Mouse (Mus musculus): ENCODE measurements around the gene Cdkn1b. TPM values are rescaled to one million over a fixed set of nuclear protein-coding genes. Genes with fewer than 3 reads are reported as not detected.

Cdkn1b gene
- polyA plus RNA-seq, 1 experiment from 2014 or later = 36.4 TPM

DNA sequence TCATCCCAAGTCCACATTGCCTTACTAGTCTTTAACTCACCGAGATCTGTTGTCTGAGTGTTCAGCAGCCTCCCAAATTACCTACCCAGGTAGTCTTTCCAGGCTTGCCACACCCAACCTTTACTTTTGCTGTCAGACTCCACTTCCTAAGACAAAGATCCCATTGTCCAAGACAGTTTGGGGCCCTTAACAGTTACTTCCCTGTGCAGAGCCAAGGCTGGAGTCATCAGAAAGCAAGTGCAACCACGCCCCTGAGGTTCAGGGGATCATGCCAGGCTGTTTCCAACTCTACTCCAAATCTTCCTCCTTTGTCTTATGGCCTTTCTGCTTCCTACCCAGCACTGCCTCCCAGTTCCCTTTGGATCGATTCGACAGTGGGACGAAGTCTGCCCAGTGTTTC, 5.7 kb upstream of the Cdkn1b start:
- H3K4me1 ChIP-seq = peaks cover 23% of the 10 kb centered on the region
- H3K4me2 ChIP-seq = no peak overlapping the region
- 94% methylated on average over 5 of the region's 5 CpGs for whole genome bisulfite sequencing
- no peak overlapping the region for H3K4me3 ChIP-seq (replicated peaks)
- H3K9me3 ChIP-seq = no peaks in the 10 kb centered on the region
- ATAC-seq (ENCODE audit: low FRiP score) = no peak
- H3K9ac ChIP-seq = no peak overlapping the region
- no peaks in the 10 kb centered on the region for H3K36me3 ChIP-seq (replicated peaks)
- peaks cover 13% of the 10 kb centered on the region; the same call in 1 of the 2 replicates for H3K27me3 ChIP-seq
- H3K27ac ChIP-seq = no peak overlapping the region

DNA sequence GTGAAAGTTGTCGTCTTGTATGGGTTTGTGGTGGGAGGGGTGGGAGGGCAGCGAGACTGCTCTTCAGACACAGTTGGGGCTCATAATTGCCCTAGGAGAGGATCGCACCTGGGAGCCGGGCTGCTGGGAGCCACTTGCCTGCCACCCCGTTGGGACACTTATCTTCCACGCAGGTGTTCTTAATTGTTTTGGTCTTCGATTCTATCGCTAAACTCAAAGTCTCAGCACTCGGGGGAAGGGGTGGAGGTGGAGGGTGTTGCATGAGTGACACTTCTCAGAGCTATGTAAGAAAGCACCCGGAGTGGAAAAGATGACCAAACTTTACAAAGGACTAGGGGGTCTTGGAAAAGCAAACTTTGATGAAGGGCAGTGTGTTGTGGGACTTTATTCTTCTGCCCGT, 3.6 kb upstream of the Cdkn1b start:
- H3K9me3 ChIP-seq = no peaks in the 10 kb centered on the region
- H3K36me3 ChIP-seq (replicated peaks) = no peaks in the 10 kb centered on the region
- no peak for ATAC-seq (ENCODE audit: low FRiP score)
- peaks cover 13% of the 10 kb centered on the region; the same call in 1 of the 2 replicates for H3K27me3 ChIP-seq
- H3K27ac ChIP-seq = 0 out of 2 replicates have a peak overlapping the region, but pooled peaks have one; percentile 53
- peak overlapping the region; percentile 38 for H3K4me3 ChIP-seq (replicated peaks)
- peaks cover 26% of the 10 kb centered on the region for H3K4me1 ChIP-seq
- H3K4me2 ChIP-seq = peak overlapping the region; percentile 57
- peak overlapping the region; percentile 36 for H3K9ac ChIP-seq
- under 1% methylated on average over 10 of the region's 11 CpGs for WGBS

DNA sequence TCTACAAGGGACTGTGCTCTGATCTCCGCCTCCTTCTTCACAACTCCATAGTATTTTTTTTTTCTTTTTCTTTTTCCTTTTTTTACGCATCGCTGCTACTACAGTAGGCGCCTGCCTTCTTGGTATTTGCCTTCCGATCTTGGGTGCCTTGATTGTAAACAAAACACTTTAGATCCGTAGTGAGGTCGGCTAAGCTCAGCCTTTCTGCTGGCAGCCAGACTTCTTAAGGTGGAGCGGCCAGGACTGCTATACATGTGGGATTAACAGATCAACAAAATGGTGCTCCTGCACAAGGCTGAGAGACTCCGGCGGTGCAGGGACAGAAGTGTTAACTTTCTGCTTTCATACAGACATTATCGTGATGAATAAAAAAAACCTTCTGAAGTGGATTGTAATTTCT, 3.1 kb upstream of the Cdkn1b start:
- no peak for ATAC-seq (ENCODE audit: low FRiP score)
- peak overlapping the region; percentile 57 for H3K4me2 ChIP-seq
- H3K27ac ChIP-seq = 0 out of 2 replicates have a peak overlapping the region, but pooled peaks have one; percentile 53
- H3K36me3 ChIP-seq (replicated peaks) = no peaks in the 10 kb centered on the region
- no peaks in the 10 kb centered on the region for H3K9me3 ChIP-seq
- H3K4me3 ChIP-seq (replicated peaks) = peak overlapping the region; percentile 38
- peak overlapping the region; percentile 36 for H3K9ac ChIP-seq
- H3K27me3 ChIP-seq = peaks cover 13% of the 10 kb centered on the region; the same call in 1 of the 2 replicates
- 1% methylated on average over 11 of the region's 11 CpGs for WGBS
- peaks cover 31% of the 10 kb centered on the region for H3K4me1 ChIP-seq

DNA sequence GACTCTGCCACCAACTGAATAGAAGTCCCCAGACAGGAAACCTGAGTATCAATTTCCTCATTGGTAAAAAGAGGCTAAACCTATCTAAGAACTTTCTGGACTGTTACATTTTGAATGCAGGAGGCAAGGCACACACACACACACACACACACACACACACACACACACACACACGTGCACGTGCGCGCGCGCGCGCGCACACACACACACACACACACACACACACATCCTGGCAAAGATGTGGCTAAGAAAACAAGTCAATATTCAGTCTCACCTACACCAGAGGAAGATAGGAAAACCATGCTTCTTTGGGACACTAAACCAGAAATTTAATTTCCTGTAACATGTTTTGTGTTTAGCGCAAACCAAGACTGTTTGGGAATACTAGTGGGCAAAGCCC, 1.4 kb upstream of the Cdkn1b start:
- H3K4me3 ChIP-seq (replicated peaks) = no peak overlapping the region
- no peak overlapping the region for H3K4me2 ChIP-seq
- H3K27ac ChIP-seq = no peak overlapping the region
- no peak for ATAC-seq (ENCODE audit: low FRiP score)
- H3K27me3 ChIP-seq = peaks cover 13% of the 10 kb centered on the region; the same call in 1 of the 2 replicates
- H3K4me1 ChIP-seq = peaks cover 45% of the 10 kb centered on the region
- 87% methylated on average over 10 of the region's 10 CpGs for WGBS
- H3K36me3 ChIP-seq (replicated peaks) = no peaks in the 10 kb centered on the region; the same call in 1 of the 2 replicates
- no peaks in the 10 kb centered on the region for H3K9me3 ChIP-seq
- H3K9ac ChIP-seq = no peak overlapping the region

DNA sequence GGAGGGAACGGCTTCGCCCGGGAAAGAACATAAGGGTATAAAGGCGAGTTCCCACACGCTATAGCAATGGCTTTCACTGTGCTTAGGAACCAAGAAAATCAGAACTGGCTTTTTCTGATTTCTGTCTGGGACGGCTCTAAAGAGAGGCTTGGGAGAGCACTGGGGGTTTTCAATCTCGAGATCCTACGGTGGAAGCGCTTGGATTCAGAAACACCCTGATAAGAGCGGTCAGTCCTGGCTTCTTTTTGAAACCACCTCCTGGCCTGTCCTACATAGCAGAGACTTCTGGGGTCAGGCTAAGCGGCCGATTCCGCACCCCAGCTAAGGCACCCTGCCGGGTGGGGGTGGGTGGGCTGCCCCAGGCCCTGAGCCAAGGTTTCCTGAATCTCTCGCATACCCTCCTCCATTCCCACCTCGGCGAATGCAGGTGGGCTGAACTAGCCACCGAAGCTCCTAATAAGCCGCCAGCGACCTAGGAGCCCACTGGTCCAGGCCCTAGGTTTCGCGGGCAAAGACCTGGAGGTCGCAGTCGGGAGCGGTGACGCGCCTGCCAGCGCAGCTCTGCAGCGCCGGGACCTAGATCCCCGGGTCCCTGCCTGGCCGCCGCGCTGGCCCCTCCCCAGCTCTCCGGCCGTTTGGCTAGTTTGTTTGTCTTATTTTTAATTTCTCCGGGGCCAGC, 551 bp upstream of the Cdkn1b start:
- Histone ChIP-seq H3K9ac (peak overlapping the region; percentile 97), H3K4me1 (peaks cover 51% of the 10 kb centered on the region), H3K4me2 (peak overlapping the region; percentile 92), H3K4me3 (replicated peaks) (peak overlapping the region; percentile 91), H3K27ac (peak overlapping the region; percentile 97), H3K9me3 (no peaks in the 10 kb centered on the region), H3K27me3 (peaks cover 9% of the 10 kb centered on the region; the same call in 1 of the 2 replicates), H3K36me3 (replicated peaks) (peaks cover 4% of the 10 kb centered on the region)
- peak; percentile 70 for ATAC-seq (ENCODE audit: low FRiP score)
- WGBS = 3% methylated on average over 37 of the region's 37 CpGs

DNA sequence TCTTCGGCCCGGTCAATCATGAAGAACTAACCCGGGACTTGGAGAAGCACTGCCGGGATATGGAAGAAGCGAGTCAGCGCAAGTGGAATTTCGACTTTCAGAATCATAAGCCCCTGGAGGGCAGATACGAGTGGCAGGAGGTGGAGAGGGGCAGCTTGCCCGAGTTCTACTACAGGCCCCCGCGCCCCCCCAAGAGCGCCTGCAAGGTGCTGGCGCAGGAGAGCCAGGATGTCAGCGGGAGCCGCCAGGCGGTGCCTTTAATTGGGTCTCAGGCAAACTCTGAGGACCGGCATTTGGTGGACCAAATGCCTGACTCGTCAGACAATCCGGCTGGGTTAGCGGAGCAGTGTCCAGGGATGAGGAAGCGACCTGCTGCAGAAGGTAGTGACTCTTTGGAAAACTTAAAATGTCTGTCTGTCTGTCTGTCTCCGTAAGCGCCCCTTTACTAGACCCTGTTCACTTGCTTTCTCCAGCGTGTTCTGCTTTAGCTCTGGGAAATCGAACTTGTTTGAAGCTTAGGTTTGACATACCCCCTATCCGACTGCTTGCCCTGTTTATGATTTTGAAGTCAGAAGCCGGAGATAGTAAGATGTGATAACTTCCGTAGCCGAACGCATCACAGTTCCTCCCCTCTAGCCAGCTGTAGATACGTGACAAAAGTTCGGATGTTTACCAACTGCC, 953 bp downstream of the Cdkn1b start:
- Histone ChIP-seq H3K27me3 (peaks cover 9% of the 10 kb centered on the region; the same call in 1 of the 2 replicates), H3K4me3 (replicated peaks) (peak overlapping the region; percentile 91), H3K4me1 (peaks cover 56% of the 10 kb centered on the region), H3K9ac (peak overlapping the region; percentile 97), H3K9me3 (no peaks in the 10 kb centered on the region), H3K4me2 (peak overlapping the region; percentile 92), H3K36me3 (replicated peaks) (peaks cover 4% of the 10 kb centered on the region), H3K27ac (peak overlapping the region; percentile 97)
- ATAC-seq (ENCODE audit: low FRiP score) = no peak
- WGBS = under 1% methylated on average over 32 of the region's 32 CpGs

DNA sequence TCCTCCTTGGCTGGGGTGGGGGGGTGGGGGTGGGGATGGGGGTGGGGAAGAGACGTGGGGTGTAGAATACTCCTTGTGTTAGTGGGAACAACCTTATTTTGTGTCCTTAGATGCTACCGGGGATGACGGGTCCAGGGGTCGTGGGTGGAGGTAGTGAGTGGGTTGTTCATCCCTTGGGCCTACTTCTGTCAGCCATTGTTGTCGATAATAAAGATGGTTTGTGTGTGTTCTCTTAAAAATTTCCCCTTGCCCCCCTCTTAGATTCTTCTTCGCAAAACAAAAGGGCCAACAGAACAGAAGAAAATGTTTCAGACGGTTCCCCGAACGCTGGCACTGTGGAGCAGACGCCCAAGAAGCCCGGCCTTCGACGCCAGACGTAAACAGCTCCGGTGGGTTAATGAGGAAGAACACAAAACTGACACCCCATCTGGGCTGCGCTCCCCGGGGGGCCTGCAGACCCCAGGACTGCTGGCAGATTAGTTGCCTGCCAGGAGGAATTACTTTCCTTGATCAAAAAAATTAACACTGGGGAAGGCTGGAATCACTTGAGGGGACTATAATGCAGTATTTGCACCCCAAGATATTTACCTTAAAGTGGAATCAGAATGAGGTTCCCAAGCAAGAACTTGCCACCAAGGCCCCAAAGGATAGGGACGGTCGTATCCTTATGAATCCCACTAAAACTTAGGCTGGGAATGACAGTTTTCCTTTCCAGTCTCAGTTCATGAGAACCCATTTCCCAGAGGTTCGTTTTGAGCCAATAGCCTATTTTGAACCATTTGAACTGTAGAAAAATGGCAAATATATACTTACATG, 1.7 kb downstream of the Cdkn1b start:
- H3K9me3 ChIP-seq = no peaks in the 10 kb centered on the region
- peak overlapping the region; percentile 97 for H3K9ac ChIP-seq
- H3K4me1 ChIP-seq = peaks cover 52% of the 10 kb centered on the region
- peak overlapping the region; percentile 92 for H3K4me2 ChIP-seq
- peak overlapping the region; percentile 97 for H3K27ac ChIP-seq
- peaks cover 4% of the 10 kb centered on the region for H3K36me3 ChIP-seq (replicated peaks)
- no peak for ATAC-seq (ENCODE audit: low FRiP score)
- WGBS = 4% methylated on average over 20 of the region's 20 CpGs
- peaks cover 9% of the 10 kb centered on the region; the same call in 1 of the 2 replicates for H3K27me3 ChIP-seq
- H3K4me3 ChIP-seq (replicated peaks) = peak overlapping the region; percentile 91

DNA sequence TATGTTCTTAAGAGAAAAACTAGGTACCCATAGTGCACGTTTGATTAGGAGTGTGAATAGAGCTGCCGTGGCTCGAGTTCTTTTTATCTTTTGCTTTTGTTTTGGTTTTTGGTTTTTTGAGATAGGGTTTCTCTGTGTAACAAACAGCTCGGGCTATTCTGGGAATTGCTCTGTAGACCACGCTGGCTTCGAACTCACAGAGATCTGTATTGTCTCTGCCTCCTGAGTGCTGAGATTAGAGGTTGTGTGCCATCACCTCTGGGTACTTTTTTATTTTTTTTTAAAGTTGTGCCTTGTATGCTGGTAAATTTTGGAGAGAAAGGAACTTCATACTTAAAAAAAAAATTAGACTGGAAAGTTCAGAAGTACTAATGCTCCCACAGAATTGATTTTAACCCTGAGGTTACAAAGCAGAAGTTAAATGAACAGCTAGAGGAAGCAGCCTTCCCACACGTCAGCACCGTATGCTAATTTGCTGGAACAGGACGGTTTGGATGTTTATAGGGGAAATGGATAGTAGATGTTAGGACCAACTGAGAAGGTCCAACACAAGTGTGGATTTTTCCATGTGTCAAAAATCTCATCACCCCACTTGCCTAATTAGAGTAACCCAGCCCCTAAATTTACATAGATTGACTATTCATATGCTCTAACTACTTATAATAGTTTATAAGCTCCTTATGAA, 2.5 kb downstream of the Cdkn1b start:
- Histone ChIP-seq H3K4me2 (peak overlapping the region; percentile 92), H3K9ac (peak overlapping the region; percentile 97), H3K4me3 (replicated peaks) (peak overlapping the region; percentile 91), H3K27ac (peak overlapping the region; percentile 20; the same call in 1 of the 2 replicates), H3K9me3 (no peaks in the 10 kb centered on the region), H3K36me3 (replicated peaks) (peaks cover 4% of the 10 kb centered on the region), H3K4me1 (peaks cover 51% of the 10 kb centered on the region), H3K27me3 (peaks cover 9% of the 10 kb centered on the region; the same call in 1 of the 2 replicates)
- 31% methylated on average over 9 of the region's 9 CpGs for WGBS
- no peak for ATAC-seq (ENCODE audit: low FRiP score)

DNA sequence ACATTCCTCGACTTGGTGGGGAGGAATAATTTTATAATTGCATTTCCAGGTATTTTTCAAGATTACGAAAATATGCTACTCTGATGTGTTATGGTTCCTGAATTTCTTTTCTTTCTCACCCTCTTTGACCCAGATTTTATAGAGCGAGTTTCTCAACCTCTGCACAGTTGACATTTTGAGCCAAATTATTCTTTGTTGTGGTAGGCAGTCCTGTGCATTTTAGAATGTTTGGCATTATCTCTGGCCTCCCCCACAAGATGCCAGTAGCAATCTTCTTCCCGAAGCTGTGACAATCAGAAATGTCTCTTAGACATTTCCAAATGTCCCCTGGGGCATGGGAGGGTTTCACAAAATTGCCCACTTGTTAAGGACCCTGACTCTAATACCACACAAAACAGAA, 3.5 kb downstream of the Cdkn1b start:
- WGBS = 69% methylated on average over 4 of the region's 4 CpGs
- peak overlapping the region; percentile 23 for H3K4me3 ChIP-seq (replicated peaks)
- no peak overlapping the region for H3K27ac ChIP-seq
- H3K9ac ChIP-seq = peak overlapping the region; percentile 36
- peaks cover 4% of the 10 kb centered on the region for H3K36me3 ChIP-seq (replicated peaks)
- H3K4me2 ChIP-seq = peak overlapping the region; percentile 92
- no peak for ATAC-seq (ENCODE audit: low FRiP score)
- peaks cover 2% of the 10 kb centered on the region; the same call in 1 of the 2 replicates for H3K27me3 ChIP-seq
- peaks cover 54% of the 10 kb centered on the region for H3K4me1 ChIP-seq
- no peaks in the 10 kb centered on the region for H3K9me3 ChIP-seq

DNA sequence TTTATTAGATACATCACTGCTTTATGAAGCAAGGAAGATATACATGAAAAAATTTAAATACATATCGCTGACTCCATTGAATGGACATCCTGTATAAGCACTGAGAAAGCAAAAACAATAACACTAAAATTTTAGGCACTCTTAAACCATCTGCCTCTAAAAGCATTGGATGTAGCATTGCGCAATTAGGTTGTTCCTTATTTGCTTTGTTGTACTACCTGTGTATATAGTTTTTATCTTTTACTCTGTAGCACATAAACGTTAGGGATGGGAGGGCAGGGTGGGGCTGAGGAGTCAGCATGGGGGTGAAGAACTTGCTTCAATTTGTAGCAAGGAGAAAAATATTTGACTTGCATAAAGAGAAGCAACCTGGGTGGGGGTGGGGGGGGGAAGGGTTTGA, 4.1 kb downstream of the Cdkn1b start:
- no peak overlapping the region for H3K9ac ChIP-seq
- no peaks in the 10 kb centered on the region for H3K9me3 ChIP-seq
- H3K4me1 ChIP-seq = peaks cover 52% of the 10 kb centered on the region
- 0 out of 2 replicates have a peak overlapping the region, but pooled peaks have one; percentile 10 for H3K4me3 ChIP-seq (replicated peaks)
- ATAC-seq (ENCODE audit: low FRiP score) = no peak
- H3K4me2 ChIP-seq = peak overlapping the region; percentile 38
- H3K27me3 ChIP-seq = no peaks in the 10 kb centered on the region
- peaks cover 4% of the 10 kb centered on the region for H3K36me3 ChIP-seq (replicated peaks)
- WGBS = 73% methylated on average over 3 of the region's 3 CpGs
- no peak overlapping the region for H3K27ac ChIP-seq

DNA sequence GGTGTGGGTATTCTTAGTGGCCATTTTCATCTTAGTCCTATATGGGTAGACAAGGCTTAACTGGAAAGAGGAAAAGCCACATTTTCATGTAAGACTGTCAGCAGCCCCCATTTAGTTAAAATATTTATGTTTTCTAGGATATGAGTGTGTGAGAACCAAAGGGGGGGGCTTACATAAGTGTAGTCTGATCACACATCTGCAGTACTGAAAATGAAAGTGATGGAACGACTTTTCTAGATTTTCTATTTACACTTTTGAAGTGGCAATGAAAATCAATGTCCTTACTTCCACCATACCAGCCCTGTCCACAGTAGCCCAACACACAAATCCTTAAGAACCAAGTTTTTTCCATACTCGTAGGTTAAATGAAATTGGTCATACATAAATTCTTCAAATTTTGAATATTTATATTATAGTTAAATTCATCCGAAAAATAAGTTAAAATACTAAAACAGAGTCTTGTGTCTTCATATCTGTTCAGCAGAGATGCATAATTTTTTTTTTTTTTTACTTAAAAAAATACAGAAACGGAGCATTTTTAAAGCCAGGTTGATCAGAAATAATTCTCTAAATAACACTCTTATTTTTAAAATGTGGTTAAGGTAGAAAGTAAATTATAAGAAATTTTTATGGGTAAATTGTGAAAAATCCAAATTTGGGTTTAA, 5.6 kb downstream of the Cdkn1b start:
- H3K9ac ChIP-seq = no peak overlapping the region
- ATAC-seq (ENCODE audit: low FRiP score) = no peak
- H3K4me3 ChIP-seq (replicated peaks) = 0 out of 2 replicates have a peak overlapping the region, but pooled peaks have one; percentile 8
- peaks cover 60% of the 10 kb centered on the region for H3K4me1 ChIP-seq
- H3K27ac ChIP-seq = no peak overlapping the region
- H3K9me3 ChIP-seq = no peaks in the 10 kb centered on the region
- no peaks in the 10 kb centered on the region for H3K27me3 ChIP-seq
- peak overlapping the region; percentile 40 for H3K4me2 ChIP-seq
- H3K36me3 ChIP-seq (replicated peaks) = peaks cover 4% of the 10 kb centered on the region
- 62% methylated on average over 4 of the region's 4 CpGs for whole genome bisulfite sequencing
